24 mouse cellular contexts compared by ENCODE assay signal in genomic region chr4:150174027-150174426, GRCm38 (mm10). TPM values are rescaled to one million over a fixed set of nuclear protein-coding genes. Genes with fewer than 3 reads are reported as not detected.
DNase-seq lines count a peak whose midpoint lies in the region; ATAC-seq and TF ChIP-seq lines count a peak whose summit lies in the region.
"Had no signal": no experiment of that assay in that cellular context is flagged by ENCODE, and none has a peak within 500 bp of the region (broad histone marks: within the 10 kb centered on the region; RNA-seq: fewer than 3 reads in every experiment).

No protein-coding gene starts in this region.

- 91% methylated on average over 14 of the region's 14 CpGs for WGBS in intestine, embryonic 16.5 days
- WGBS in intestine, embryonic 15.5 days: 92% methylated on average over 14 of the region's 14 CpGs
- WGBS in lung, postnatal 0 days: 89% methylated on average over 14 of the region's 14 CpGs
- 92% methylated on average over 14 of the region's 14 CpGs for WGBS in lung, adult 2 months

- TF ChIP-seq EP300 in lung, postnatal 0 days (IDR thresholded peaks at IDR 0.05): no peak
- TF ChIP-seq EP300 in MEL (IDR thresholded peaks at IDR 0.05; ENCODE audit: low read depth in 1 of 2, low read length in 2 of 2): no peak

- no peak overlapping the region for H3K4me3 ChIP-seq in intestine, embryonic 16.5 days (ENCODE audit: low read length)
- H3K4me3 ChIP-seq in intestine, embryonic 15.5 days (replicated peaks): no peak overlapping the region
- H3K4me3 ChIP-seq in lung, postnatal 0 days (ENCODE audit: low read depth, low read length): no peak overlapping the region
- no peak overlapping the region for H3K4me3 ChIP-seq in lung, adult 2 months (replicated peaks; ENCODE audit: extremely low read depth, low read depth, low read length)
- H3K4me3 ChIP-seq in MEL (ENCODE audit: control insufficient read depth in 1 of 2, insufficient read depth in 1 of 2, low read depth in 2 of 2, low read length in 2 of 2): no peak overlapping the region
- H3K4me3 ChIP-seq in testis, adult 2 months (ENCODE audit: control insufficient read depth, low read depth, low read length): no peak overlapping the region
- H3K4me3 ChIP-seq: embryonic facial prominence, embryonic 12.5 days; erythroblast, embryonic 14.5 days; forebrain, embryonic 13.5 days; heart, embryonic 15.5 days; limb, embryonic 13.5 days; lung, embryonic 15.5 days; neural tube, embryonic 13.5 days; stomach, embryonic 15.5 days had no signal

- H3K9me3 ChIP-seq in intestine, embryonic 16.5 days (ENCODE audit: control insufficient read depth, low read length): no peaks in the 10 kb centered on the region
- no peaks in the 10 kb centered on the region for H3K9me3 ChIP-seq in intestine, embryonic 15.5 days
- H3K9me3 ChIP-seq in lung, postnatal 0 days (ENCODE audit: low read length): no peaks in the 10 kb centered on the region
- H3K9me3 ChIP-seq in MEL (replicated peaks; ENCODE audit: insufficient read depth, low read length): no peaks in the 10 kb centered on the region
- H3K9me3 ChIP-seq: embryonic facial prominence, embryonic 12.5 days; forebrain, embryonic 13.5 days; heart, embryonic 15.5 days; limb, embryonic 13.5 days; lung, embryonic 15.5 days; neural tube, embryonic 13.5 days; stomach, embryonic 15.5 days had no signal

- H3K79me2 ChIP-seq in MEL (ENCODE audit: control insufficient read depth, insufficient read depth, low read length, poor library complexity): no peaks in the 10 kb centered on the region

- no peaks in the 10 kb centered on the region for H3K4me1 ChIP-seq in intestine, embryonic 16.5 days (ENCODE audit: control insufficient read depth, insufficient read depth, low read length)
- 0 out of 2 replicates have a peak, but pooled peaks cover 3% of the 10 kb centered on the region for H3K4me1 ChIP-seq in intestine, embryonic 15.5 days (replicated peaks)
- H3K4me1 ChIP-seq in lung, postnatal 0 days (ENCODE audit: insufficient read depth, low read depth, low read length): no peaks in the 10 kb centered on the region
- 0 out of 2 replicates have a peak, but pooled peaks cover 2% of the 10 kb centered on the region for H3K4me1 ChIP-seq in lung, adult 2 months (ENCODE audit: control insufficient read depth, insufficient read depth, low read length)
- H3K4me1 ChIP-seq in MEL (ENCODE audit: control insufficient read depth in 1 of 2, insufficient read depth in 2 of 2, low read length in 2 of 2): peaks cover 6 to 20% of the 10 kb centered on the region in 2 experiments; a peak in 3 of 4 replicates
- H3K4me1 ChIP-seq in testis, adult 2 months (ENCODE audit: control insufficient read depth, insufficient read depth, low read length): peaks cover 4% of the 10 kb centered on the region
- H3K4me1 ChIP-seq: neural tube, embryonic 13.5 days; stomach, embryonic 15.5 days had no signal

- H3K4me2 ChIP-seq in intestine, embryonic 16.5 days (ENCODE audit: low read depth, low read length): no peak overlapping the region
- H3K4me2 ChIP-seq in intestine, embryonic 15.5 days (replicated peaks): no peak overlapping the region
- no peak overlapping the region for H3K4me2 ChIP-seq in lung, postnatal 0 days (replicated peaks; ENCODE audit: low read depth, low read length)
- H3K4me2 ChIP-seq: embryonic facial prominence, embryonic 12.5 days; forebrain, embryonic 13.5 days; heart, embryonic 15.5 days; lung, embryonic 15.5 days; midbrain, embryonic 11.5 days; neural tube, embryonic 13.5 days; stomach, embryonic 15.5 days had no signal

- no peak for TF ChIP-seq RAD21 in MEL (IDR thresholded peaks at IDR 0.05; ENCODE audit: low read depth, low read length)

- no peak overlapping the region for H3K9ac ChIP-seq in intestine, embryonic 16.5 days (ENCODE audit: low read depth, low read length)
- H3K9ac ChIP-seq in intestine, embryonic 15.5 days: no peak overlapping the region
- no peak overlapping the region for H3K9ac ChIP-seq in lung, postnatal 0 days (replicated peaks; ENCODE audit: low read depth)
- no peak overlapping the region for H3K9ac ChIP-seq in MEL (ENCODE audit: control insufficient read depth, low read depth, low read length, poor library complexity, severe bottlenecking)
- H3K9ac ChIP-seq: embryonic facial prominence, embryonic 12.5 days; forebrain, embryonic 13.5 days; heart, embryonic 15.5 days; limb, embryonic 13.5 days; lung, embryonic 15.5 days; neural tube, embryonic 13.5 days; stomach, embryonic 15.5 days had no signal

- no peak for TF ChIP-seq POLR2A in lung, adult 2 months (IDR thresholded peaks at IDR 0.05; ENCODE audit: borderline replicate concordance, extremely low read depth, low read depth, low read length)
- no peak for TF ChIP-seq POLR2A in MEL (IDR thresholded peaks at IDR 0.05; ENCODE audit: control insufficient read depth in 1 of 2, insufficient read depth in 1 of 2, low read depth in 1 of 2, low read length in 2 of 2, poor library complexity in 1 of 2)
- no peak for TF ChIP-seq POLR2A in testis, adult 2 months (IDR thresholded peaks at IDR 0.05; ENCODE audit: control insufficient read depth, low read depth, low read length)

- no peaks in the 10 kb centered on the region for H3K27me3 ChIP-seq in intestine, embryonic 16.5 days (replicated peaks; ENCODE audit: control insufficient read depth, insufficient read depth, low read length)
- H3K27me3 ChIP-seq in intestine, embryonic 15.5 days (replicated peaks): no peaks in the 10 kb centered on the region
- H3K27me3 ChIP-seq in lung, postnatal 0 days (replicated peaks; ENCODE audit: insufficient read depth, low read length): no peaks in the 10 kb centered on the region
- H3K27me3 ChIP-seq in MEL (ENCODE audit: control insufficient read depth in 1 of 2, insufficient read depth in 2 of 2, low read length in 2 of 2): no peaks in the 10 kb centered on the region
- no peaks in the 10 kb centered on the region for H3K27me3 ChIP-seq in testis, adult 2 months (ENCODE audit: control insufficient read depth, insufficient read depth, low read length)
- H3K27me3 ChIP-seq: embryonic facial prominence, embryonic 12.5 days; forebrain, embryonic 13.5 days; heart, embryonic 15.5 days; limb, embryonic 13.5 days; lung, embryonic 15.5 days; neural tube, embryonic 13.5 days; stomach, embryonic 15.5 days had no signal

- TF ChIP-seq CTCF in lung, postnatal 0 days (IDR thresholded peaks at IDR 0.05): peak; percentile 31
- TF ChIP-seq CTCF in lung, adult 2 months (IDR thresholded peaks at IDR 0.05; ENCODE audit: insufficient read depth, low read length): no peak
- peak in 2 of 3 experiments; percentile 38 to 54; a peak in 5 of 6 replicates for TF ChIP-seq CTCF in MEL (IDR thresholded peaks at IDR 0.05 in 2 of 3, conservative IDR thresholded peaks at IDR 0.05 in 1 of 3; ENCODE audit: control insufficient read depth in 1 of 3, insufficient read depth in 1 of 3, low read depth in 2 of 3, low read length in 3 of 3, poor library complexity in 1 of 3, severe bottlenecking in 1 of 3)
- TF ChIP-seq CTCF in testis, adult 2 months (IDR thresholded peaks at IDR 0.05; ENCODE audit: control insufficient read depth, insufficient read depth, insufficient replicate concordance, low read depth, low read length): peak; percentile 63; the same call in 1 of the 2 replicates

- DNase-seq in lung, postnatal 0 days (ENCODE audit: low spot score): no peak
- DNase-seq in lung, adult 2 months: no peak
- DNase-seq in MEL (ENCODE audit: low read depth, low spot score): no peak
- no peak for DNase-seq in embryo, embryonic 10 days (ENCODE audit: low spot score)
- DNase-seq in urinary bladder, postnatal 4 days (ENCODE audit: low spot score in 2 of 2): no peak
- DNase-seq: gastrocnemius, postnatal 25 days had no signal

- 0 out of 2 replicates have a peak, but pooled peaks have one; percentile 15 for ATAC-seq in intestine, embryonic 16.5 days
- ATAC-seq in intestine, embryonic 15.5 days: no peak
- no peak for ATAC-seq in lung, postnatal 0 days
- ATAC-seq: forebrain, embryonic 13.5 days had no signal

- no peaks in the 10 kb centered on the region for H3K36me3 ChIP-seq in intestine, embryonic 16.5 days (ENCODE audit: control insufficient read depth, insufficient read depth, low read length)
- H3K36me3 ChIP-seq in intestine, embryonic 15.5 days: no peaks in the 10 kb centered on the region
- H3K36me3 ChIP-seq in lung, postnatal 0 days (ENCODE audit: insufficient read depth, low read length): no peaks in the 10 kb centered on the region
- peaks cover 0 to 14% of the 10 kb centered on the region in 2 experiments; a peak in 2 of 4 replicates for H3K36me3 ChIP-seq in MEL (ENCODE audit: control insufficient read depth in 1 of 2, insufficient read depth in 2 of 2, low read length in 2 of 2)
- H3K36me3 ChIP-seq in testis, adult 2 months (ENCODE audit: control insufficient read depth, insufficient read depth, low read length): no peaks in the 10 kb centered on the region
- H3K36me3 ChIP-seq: embryonic facial prominence, embryonic 12.5 days; heart, embryonic 15.5 days; limb, embryonic 13.5 days; lung, embryonic 15.5 days; neural tube, embryonic 13.5 days; stomach, embryonic 15.5 days had no signal

- H3K27ac ChIP-seq in intestine, embryonic 16.5 days (ENCODE audit: low read length): no peak overlapping the region
- H3K27ac ChIP-seq in intestine, embryonic 15.5 days: no peak overlapping the region
- H3K27ac ChIP-seq in lung, postnatal 0 days (ENCODE audit: low read length): no peak overlapping the region
- no peak overlapping the region for H3K27ac ChIP-seq in MEL (ENCODE audit: control insufficient read depth, low read depth, low read length)
- H3K27ac ChIP-seq in testis, adult 2 months (ENCODE audit: control insufficient read depth, insufficient read depth, low read depth, low read length): no peak overlapping the region
- H3K27ac ChIP-seq: embryonic facial prominence, embryonic 12.5 days; forebrain, embryonic 13.5 days; heart, embryonic 15.5 days; limb, embryonic 13.5 days; lung, embryonic 15.5 days; neural tube, embryonic 13.5 days; stomach, embryonic 15.5 days had no signal

RNA-seq across cellular contexts. Expression of gene Slc2a7, which starts 25.3 kb away (rescaled TPM):
- 1.1 and 1.6 TPM in 2 replicates for polyA plus RNA-seq in intestine, embryonic 16.5 days (2015; fragmentation: Nextera tagmentation; extraction: Ambion mirVana)
- polyA plus RNA-seq in intestine, embryonic 15.5 days (2015; fragmentation: Nextera tagmentation; extraction: Ambion mirVana): 0.30 and 0.63 TPM in 2 replicates
- polyA plus RNA-seq in lung, postnatal 0 days (2015; fragmentation: Nextera tagmentation; extraction: Ambion mirVana): not detected in 2 replicates
- not detected in 2 replicates for polyA plus RNA-seq in lung, adult 2 months (2012; rRNA removed)
- total RNA-seq in MEL (2012; rRNA removed): not detected in 2 replicates
- under 1 TPM in 1 of 2 experiments, not detected in 1; 0.06 TPM for polyA plus RNA-seq in MEL (2012; ENCODE audit: insufficient read depth in 1 of 2, insufficient read length in 2 of 2, low read depth in 1 of 2, low replicate concordance in 2 of 2, missing spikeins in 1 of 2)
- polyA plus RNA-seq in testis, adult 2 months (2012; rRNA removed): not detected in 2 replicates
- total RNA-seq: adrenal gland, postnatal 4 days; common myeloid progenitor, adult 5-6 weeks; gastrocnemius, postnatal 25 days; heart, adult 8-10 months; hematopoietic stem cell, adult 5-6 weeks; layer of hippocampus, postnatal 14 days had no signal
- polyA plus RNA-seq: embryonic facial prominence, embryonic 12.5 days; erythroblast, embryonic 14.5 days; forebrain, embryonic 13.5 days; frontal cortex, adult 2 months; heart, embryonic 15.5 days; limb, embryonic 13.5 days; lung, embryonic 15.5 days; midbrain, embryonic 11.5 days; neural tube, embryonic 13.5 days had no signal

RNA-seq across cellular contexts. Expression of gene Car6, which starts 27.1 kb away (rescaled TPM):
- polyA plus RNA-seq in intestine, embryonic 16.5 days (2015; fragmentation: Nextera tagmentation; extraction: Ambion mirVana): not detected in 2 replicates
- polyA plus RNA-seq in intestine, embryonic 15.5 days (2015; fragmentation: Nextera tagmentation; extraction: Ambion mirVana): not detected in 2 replicates
- polyA plus RNA-seq in lung, postnatal 0 days (2015; fragmentation: Nextera tagmentation; extraction: Ambion mirVana): 0.27 and 0.32 TPM in 2 replicates
- 0.11 TPM in 1 of 2 replicates, not detected in the other for polyA plus RNA-seq in lung, adult 2 months (2012; rRNA removed)
- not detected in 2 replicates for total RNA-seq in MEL (2012; rRNA removed)
- polyA plus RNA-seq in MEL (2012; ENCODE audit: insufficient read depth in 1 of 2, insufficient read length in 2 of 2, low read depth in 1 of 2, low replicate concordance in 2 of 2, missing spikeins in 1 of 2): under 1 TPM in 1 of 2 experiments, not detected in 1; 0.19 TPM
- polyA plus RNA-seq in testis, adult 2 months (2012; rRNA removed): 0.10 TPM in 1 of 2 replicates, not detected in the other
- total RNA-seq: adrenal gland, postnatal 4 days; common myeloid progenitor, adult 5-6 weeks; gastrocnemius, postnatal 25 days; hematopoietic stem cell, adult 5-6 weeks; layer of hippocampus, postnatal 14 days had no signal
- polyA plus RNA-seq: erythroblast, embryonic 14.5 days; forebrain, embryonic 13.5 days; frontal cortex, adult 2 months; heart, embryonic 15.5 days; lung, embryonic 15.5 days; midbrain, embryonic 11.5 days; neural tube, embryonic 13.5 days; stomach, embryonic 15.5 days had no signal

RNA-seq across cellular contexts. Expression of gene Slc2a5, which starts 54.9 kb away (rescaled TPM):
- 2.4 and 3.4 TPM in 2 replicates for polyA plus RNA-seq in intestine, embryonic 16.5 days (2015; fragmentation: Nextera tagmentation; extraction: Ambion mirVana)
- polyA plus RNA-seq in intestine, embryonic 15.5 days (2015; fragmentation: Nextera tagmentation; extraction: Ambion mirVana): 2.2 TPM in 2 replicates
- polyA plus RNA-seq in lung, postnatal 0 days (2015; fragmentation: Nextera tagmentation; extraction: Ambion mirVana): 0.23 and 0.60 TPM in 2 replicates
- 0.66 and 4.5 TPM in 2 replicates for polyA plus RNA-seq in lung, adult 2 months (2012; rRNA removed)
- total RNA-seq in MEL (2012; rRNA removed): 0.58 and 0.65 TPM in 2 replicates
- polyA plus RNA-seq in MEL (2012; ENCODE audit: insufficient read depth in 1 of 2, insufficient read length in 2 of 2, low read depth in 1 of 2, low replicate concordance in 2 of 2, missing spikeins in 1 of 2): 1 to 10 TPM in 1 of 2 experiments, not detected in 1; 4.9 TPM
- 732 and 736 TPM in 2 replicates for polyA plus RNA-seq in testis, adult 2 months (2012; rRNA removed)
- total RNA-seq: common myeloid progenitor, adult 5-6 weeks; hematopoietic stem cell, adult 5-6 weeks had no signal
- polyA plus RNA-seq: erythroblast, embryonic 14.5 days had no signal

Comparison
In these comparisons a context has a peak if more than half of its experiments do, and no peak if none do; other contexts are left out.
1. RNA of gene Slc2a5, which starts 54.9 kb away (polyA plus RNA-seq): 732 to 736 TPM in testis, adult 2 months; 4.9 TPM in MEL, 0.66 to 4.5 TPM in lung, adult 2 months, 2.4 to 3.4 TPM in intestine, embryonic 16.5 days, 2.2 TPM in intestine, embryonic 15.5 days and 0.23 to 0.60 TPM in lung, postnatal 0 days; every median in the first group is over 10 times any median in the second.